Mouse (Mus musculus) liver, embryonic 12.5 days (tissue): ENCODE measurements around the gene Cib4. TPM values are rescaled to one million over a fixed set of nuclear protein-coding genes. Genes with fewer than 3 reads are reported as not detected.
A peak's percentile ranks its signal among the peaks of the same experiment; 100 is the strongest.

Experiments
- ATAC-seq: fragments of 200-750 bp; cut with Nextera tagmentation; 2 replicates; pipeline ENCODE4 v1.8.0; 2017; ENCODE audit warnings: moderate number of reproducible peaks, mild to moderate bottlenecking, moderate library complexity
- H3K27ac ChIP-seq: fragments of 300-500 bp; sonication (generic); 2 replicates; pipeline ENCODE4 v1.5.1; 2016; ENCODE audit warnings: mild to moderate bottlenecking
- H3K27me3 ChIP-seq: fragments of 300-500 bp; sonication (generic); replicated peaks from 2 replicates; pipeline ENCODE4 v1.6.1; 2016; ENCODE audit warnings: mild to moderate bottlenecking, moderate library complexity
- H3K36me3 ChIP-seq: fragments of 300-500 bp; sonication (generic); 2 replicates; pipeline ENCODE4 v1.6.1; 2016; ENCODE audit warnings: mild to moderate bottlenecking, moderate library complexity
- H3K4me1 ChIP-seq: fragments of 300-500 bp; sonication (generic); 2 replicates; pipeline ENCODE4 v1.6.1; 2016
- H3K4me2 ChIP-seq: fragments of 300-500 bp; sonication (generic); 2 replicates; pipeline ENCODE4 v1.6.1; 2016; ENCODE audit warnings: mild to moderate bottlenecking, moderate library complexity
- H3K4me3 ChIP-seq: fragments of 300-500 bp; sonication (generic); 2 replicates; pipeline ENCODE4 v1.5.1; 2016; ENCODE audit warnings: mild to moderate bottlenecking, moderate library complexity
- H3K9ac ChIP-seq: fragments of 300-500 bp; sonication (generic); 2 replicates; pipeline ENCODE4 v1.6.1; 2016; ENCODE audit warnings: mild to moderate bottlenecking, moderate library complexity
- H3K9me3 ChIP-seq: fragments of 300-500 bp; sonication (generic); replicated peaks from 2 replicates; pipeline ENCODE4 v1.6.1; 2016; ENCODE audit warnings: mild to moderate bottlenecking, moderate library complexity
- WGBS: fragments of 180-500 bp; shearing (Covaris S2); methylation state at CpG from one replicate; pipeline ENCODE4 v1.1.7; 2016; ENCODE audit not compliant: insufficient replicate concordance; 5-methylcytosine and 5-hydroxymethylcytosine counted together
- polyA plus RNA-seq: library from polyadenylated mRNA; unstranded; fragments of >200 nt; fragmentation: Nextera tagmentation; extraction: Ambion mirVana; gene quantifications from 2 replicates; pipeline ENCODE4 v1.2.1, GENCODE M21; 2016

Gene Cib4
- polyA plus RNA-seq, 1 experiment from 2014 or later = not detected

GRCm38 (mm10) chr5:30527129-30527528 lies 18.5 kb downstream of the Cib4 start:
- no peaks in the 10 kb centered on the region for H3K36me3 ChIP-seq
- H3K27ac ChIP-seq = no peak overlapping the region
- no peak overlapping the region for H3K4me3 ChIP-seq
- H3K27me3 ChIP-seq = peaks cover 34% of the 10 kb centered on the region
- no peak overlapping the region for H3K9ac ChIP-seq
- H3K4me2 ChIP-seq = no peak overlapping the region
- peaks cover 4% of the 10 kb centered on the region; the same call in 1 of the 2 replicates for H3K4me1 ChIP-seq
- no peaks in the 10 kb centered on the region for H3K9me3 ChIP-seq
- 59% methylated on average over 5 of the region's 5 CpGs for WGBS
- ATAC-seq = no peak

- no peak for ATAC-seq
- H3K4me1 ChIP-seq = peaks cover 4% of the 10 kb centered on the region; the same call in 1 of the 2 replicates
- no peak overlapping the region for H3K27ac ChIP-seq
- WGBS = 42% methylated on average over 12 of the region's 12 CpGs
- H3K36me3 ChIP-seq = no peaks in the 10 kb centered on the region
- no peak overlapping the region for H3K4me2 ChIP-seq
- H3K9me3 ChIP-seq = no peaks in the 10 kb centered on the region
- no peak overlapping the region for H3K4me3 ChIP-seq
- no peak overlapping the region for H3K9ac ChIP-seq
- peaks cover 34% of the 10 kb centered on the region for H3K27me3 ChIP-seq
Measured at GRCm38 (mm10) chr5:30525920-30526836, 19.5 kb downstream of the Cib4 start.

DNA sequence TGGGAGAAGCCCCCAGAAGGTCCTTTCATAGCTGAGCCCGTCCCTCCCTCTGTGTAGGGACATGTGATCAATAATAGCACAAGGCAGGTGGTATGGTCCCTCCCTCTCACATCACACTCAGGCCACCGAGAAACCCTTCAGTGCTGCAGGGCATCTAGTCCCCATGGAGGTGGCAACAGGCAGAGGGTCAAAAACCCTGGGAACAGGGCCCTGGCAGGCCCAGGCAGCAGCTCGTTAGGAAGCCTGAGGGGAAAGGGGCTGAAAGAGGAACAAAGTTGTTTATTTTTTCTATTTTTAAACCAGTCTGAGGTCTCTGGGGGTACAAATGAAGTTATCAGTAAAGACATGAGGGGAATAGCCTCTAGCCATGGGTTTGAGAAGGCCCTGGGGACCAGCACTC lies 21.4 kb downstream of the Cib4 start:
- peaks cover 18% of the 10 kb centered on the region for H3K4me1 ChIP-seq
- peaks cover 24% of the 10 kb centered on the region for H3K27me3 ChIP-seq
- no peak overlapping the region for H3K4me3 ChIP-seq
- ATAC-seq = no peak
- WGBS = 33% methylated on average over 3 of the region's 3 CpGs
- H3K4me2 ChIP-seq = no peak overlapping the region
- H3K9ac ChIP-seq = no peak overlapping the region
- H3K27ac ChIP-seq = no peak overlapping the region
- no peaks in the 10 kb centered on the region for H3K36me3 ChIP-seq
- no peaks in the 10 kb centered on the region for H3K9me3 ChIP-seq

GRCm38 (mm10) chr5:30523131-30523530 lies 22.5 kb downstream of the Cib4 start:
- peaks cover 29% of the 10 kb centered on the region for H3K4me1 ChIP-seq
- no peak overlapping the region for H3K4me2 ChIP-seq
- no peak overlapping the region for H3K4me3 ChIP-seq
- no peak overlapping the region for H3K27ac ChIP-seq
- no peaks in the 10 kb centered on the region for H3K36me3 ChIP-seq
- no peak overlapping the region for H3K9ac ChIP-seq
- H3K9me3 ChIP-seq = no peaks in the 10 kb centered on the region
- no peak for ATAC-seq
- WGBS = 31% methylated on average over 3 of the region's 3 CpGs
- H3K27me3 ChIP-seq = peaks cover 13% of the 10 kb centered on the region; the same call in 1 of the 2 replicates

- Histone ChIP-seq H3K27ac (no peak overlapping the region), H3K4me3 (no peak overlapping the region)
- ATAC-seq = no peak
Measured at GRCm38 (mm10) chr5:30522406-30522805, 23.2 kb downstream of the Cib4 start.

DNA sequence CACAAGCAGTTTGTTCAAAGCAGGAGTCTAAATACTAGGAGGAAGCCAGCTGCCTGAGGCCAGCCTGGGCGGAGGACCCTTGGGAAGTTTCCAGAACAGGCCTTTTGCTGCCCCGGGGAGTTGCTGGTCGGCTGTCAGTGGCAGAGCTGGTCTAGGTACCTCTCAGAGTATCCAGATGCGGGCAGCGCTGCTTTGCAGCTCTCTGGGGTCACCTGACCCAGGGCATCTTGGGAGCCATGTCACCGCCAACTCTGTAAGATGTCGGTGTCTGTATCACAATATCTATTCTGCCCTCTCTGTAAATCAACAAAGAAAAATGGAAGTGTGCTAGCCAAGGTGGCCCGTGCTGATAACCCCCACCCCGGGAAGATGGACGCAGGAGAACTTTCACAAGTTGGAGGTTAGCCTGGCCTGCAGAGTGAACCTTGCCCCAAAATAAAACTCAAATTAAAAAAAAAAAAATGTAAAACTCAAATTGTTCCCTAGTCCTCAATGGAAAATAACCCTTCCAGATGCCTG lies 25.4 kb downstream of the Cib4 start:
- Histone ChIP-seq H3K27me3 (no peaks in the 10 kb centered on the region), H3K9ac (no peak overlapping the region), H3K27ac (peak overlapping the region; percentile 81; the same call in 1 of the 2 replicates), H3K4me3 (no peak overlapping the region), H3K9me3 (no peaks in the 10 kb centered on the region), H3K36me3 (no peaks in the 10 kb centered on the region), H3K4me2 (0 out of 2 replicates have a peak overlapping the region, but pooled peaks have one; percentile 15), H3K4me1 (peaks cover 37% of the 10 kb centered on the region)
- 52% methylated on average over 10 of the region's 10 CpGs for WGBS
- peak; percentile 59; the same call in 1 of the 2 replicates for ATAC-seq

More at GRCm38 (mm10) chr5:30522406-30522805, 23.2 kb downstream of the Cib4 start:
- WGBS = 71% methylated on average over 8 of the region's 8 CpGs
- Histone ChIP-seq H3K9me3 (no peaks in the 10 kb centered on the region), H3K4me1 (peaks cover 37% of the 10 kb centered on the region), H3K4me2 (no peak overlapping the region), H3K9ac (no peak overlapping the region), H3K27me3 (0 out of 2 replicates have a peak, but pooled peaks cover 7% of the 10 kb centered on the region), H3K36me3 (no peaks in the 10 kb centered on the region)

- no peak overlapping the region for H3K4me3 ChIP-seq
- H3K4me1 ChIP-seq = peaks cover 37% of the 10 kb centered on the region
- WGBS = 51% methylated on average over 7 of the region's 7 CpGs
- no peaks in the 10 kb centered on the region for H3K27me3 ChIP-seq
- no peaks in the 10 kb centered on the region for H3K9me3 ChIP-seq
- peak overlapping the region; percentile 41; the same call in 1 of the 2 replicates for H3K4me2 ChIP-seq
- peak overlapping the region; percentile 81 for H3K27ac ChIP-seq
- ATAC-seq = no peak
- no peaks in the 10 kb centered on the region for H3K36me3 ChIP-seq
- peak overlapping the region; percentile 34; the same call in 1 of the 2 replicates for H3K9ac ChIP-seq
Measured at GRCm38 (mm10) chr5:30519494-30519893, 26.1 kb downstream of the Cib4 start.

DNA sequence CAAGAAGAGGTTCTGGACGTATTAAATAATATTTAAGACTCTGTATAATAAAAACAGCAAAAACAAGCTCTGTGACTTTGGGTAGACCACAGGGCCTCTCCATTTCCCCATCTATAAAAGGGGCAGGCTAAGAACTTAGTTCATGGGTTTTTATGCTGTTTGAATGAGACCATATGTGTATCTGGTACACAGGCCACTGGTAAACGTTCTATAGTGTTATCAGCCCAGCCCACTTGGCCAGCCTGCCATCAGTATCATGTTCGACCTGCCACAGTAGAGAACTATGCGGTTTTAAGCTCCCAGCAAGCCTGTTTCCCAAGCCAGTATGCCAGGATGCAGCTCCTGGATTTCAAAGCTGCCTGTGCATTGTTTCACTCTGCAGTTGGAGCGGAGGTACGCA lies 27.1 kb downstream of the Cib4 start:
- Histone ChIP-seq H3K4me2 (peak overlapping the region; percentile 41), H3K4me3 (no peak overlapping the region), H3K9ac (no peak overlapping the region), H3K4me1 (peaks cover 37% of the 10 kb centered on the region), H3K27me3 (peaks cover 7% of the 10 kb centered on the region; the same call in 1 of the 2 replicates), H3K9me3 (no peaks in the 10 kb centered on the region), H3K27ac (peak overlapping the region; percentile 81), H3K36me3 (no peaks in the 10 kb centered on the region)
- ATAC-seq = peak; percentile 89
- 41% methylated on average over 6 of the region's 6 CpGs for WGBS

GRCm38 (mm10) chr5:30518108-30518507 lies 27.5 kb downstream of the Cib4 start:
- Histone ChIP-seq H3K27ac (peak overlapping the region; percentile 81), H3K36me3 (no peaks in the 10 kb centered on the region), H3K9ac (0 out of 2 replicates have a peak overlapping the region, but pooled peaks have one; percentile 34), H3K9me3 (no peaks in the 10 kb centered on the region), H3K4me3 (no peak overlapping the region), H3K4me1 (peaks cover 36% of the 10 kb centered on the region), H3K27me3 (peaks cover 7% of the 10 kb centered on the region; the same call in 1 of the 2 replicates), H3K4me2 (peak overlapping the region; percentile 41; the same call in 1 of the 2 replicates)
- 58% methylated on average over 5 of the region's 5 CpGs for WGBS
- no peak; the same call in 1 of the 2 replicates for ATAC-seq

GRCm38 (mm10) chr5:30516376-30516775 lies 29.3 kb downstream of the Cib4 start:
- no peak overlapping the region for H3K27ac ChIP-seq

GRCm38 (mm10) chr5:30513111-30513510 lies 32.5 kb downstream of the Cib4 start:
- 68% methylated on average over 8 of the region's 8 CpGs for WGBS
- no peak for ATAC-seq
- Histone ChIP-seq H3K9me3 (no peaks in the 10 kb centered on the region), H3K4me1 (peaks cover 8% of the 10 kb centered on the region), H3K36me3 (no peaks in the 10 kb centered on the region), H3K27me3 (peaks cover 7% of the 10 kb centered on the region; the same call in 1 of the 2 replicates), H3K4me2 (no peak overlapping the region), H3K9ac (no peak overlapping the region), H3K27ac (no peak overlapping the region), H3K4me3 (no peak overlapping the region)

More at GRCm38 (mm10) chr5:30516376-30516775, 29.3 kb downstream of the Cib4 start:
- H3K36me3 ChIP-seq = no peaks in the 10 kb centered on the region
- peaks cover 34% of the 10 kb centered on the region for H3K4me1 ChIP-seq
- no peak overlapping the region for H3K9ac ChIP-seq
- 0 out of 2 replicates have a peak, but pooled peaks have one; percentile 4 for ATAC-seq
- peaks cover 7% of the 10 kb centered on the region; the same call in 1 of the 2 replicates for H3K27me3 ChIP-seq
- 44% methylated on average over 7 of the region's 7 CpGs for WGBS
- no peak overlapping the region for H3K4me3 ChIP-seq
- H3K4me2 ChIP-seq = no peak overlapping the region
- no peaks in the 10 kb centered on the region for H3K9me3 ChIP-seq

GRCm38 (mm10) chr5:30497299-30497698 lies 48.3 kb downstream of the Cib4 start:
- no peak overlapping the region for H3K4me3 ChIP-seq
- H3K27me3 ChIP-seq = no peaks in the 10 kb centered on the region
- no peaks in the 10 kb centered on the region for H3K36me3 ChIP-seq
- 56% methylated on average over 7 of the region's 7 CpGs for WGBS
- H3K9ac ChIP-seq = no peak overlapping the region
- H3K9me3 ChIP-seq = no peaks in the 10 kb centered on the region
- no peak overlapping the region for H3K27ac ChIP-seq
- no peak for ATAC-seq
- no peak overlapping the region for H3K4me2 ChIP-seq
- no peaks in the 10 kb centered on the region for H3K4me1 ChIP-seq
